Mouse (Mus musculus): ENCODE data around the gene Cd63.

DNA sequence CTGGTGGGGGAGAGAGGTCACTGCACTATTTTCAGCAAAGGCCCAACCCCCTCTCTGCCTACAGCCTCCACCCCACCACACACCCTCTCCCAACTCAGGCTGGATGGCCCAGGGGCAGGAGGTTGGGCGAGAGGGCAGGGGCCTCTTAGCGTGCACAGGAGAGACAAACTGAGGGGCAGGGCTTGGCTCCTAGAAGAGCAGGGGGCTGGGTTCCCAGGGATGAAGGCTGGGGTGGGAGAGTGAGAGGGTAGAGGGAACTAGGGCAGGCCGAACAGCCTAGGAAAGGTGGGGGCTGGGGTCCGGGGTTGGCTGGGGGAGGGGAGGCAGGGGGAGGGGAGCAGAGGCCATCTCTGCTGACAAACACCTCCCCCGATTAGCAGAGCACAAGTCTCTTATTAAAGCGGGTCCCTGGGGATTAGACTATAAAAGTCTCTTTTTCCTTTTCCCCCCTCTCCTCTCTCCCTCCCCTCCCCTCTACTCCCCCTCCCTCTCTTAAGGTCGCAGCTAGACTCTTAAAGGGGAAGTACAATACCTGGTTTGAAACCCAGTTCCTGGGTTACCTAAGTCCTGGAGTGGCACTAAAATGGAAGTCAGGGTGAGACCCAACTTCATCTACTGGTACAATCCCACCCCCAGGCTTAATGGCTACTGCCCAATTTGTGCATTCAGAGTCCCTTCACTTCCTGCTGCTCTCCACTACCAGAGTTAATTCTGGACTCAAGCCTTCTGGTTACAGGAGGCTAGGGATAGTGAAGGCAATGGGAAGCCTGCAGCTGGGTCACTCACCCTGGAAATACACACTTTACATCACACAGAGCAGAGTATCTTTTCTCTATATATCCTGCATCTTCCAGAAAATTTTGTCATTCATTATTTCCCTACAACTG, 11.6 kb upstream of the Cd63 start:
- no peak for TF ChIP-seq USF1 (IDR thresholded peaks at IDR 0.05; ENCODE audit: low read depth)
- no peak for TF ChIP-seq MYOG (IDR thresholded peaks at IDR 0.05; ENCODE audit: control insufficient read depth in 1 of 3, insufficient read depth in 1 of 3, insufficient read length in 2 of 3, low read depth in 2 of 3)
- TF ChIP-seq POLR2A (IDR thresholded peaks at IDR 0.05; ENCODE audit: insufficient read length, low read depth): no peak
- no peak for TF ChIP-seq POLR2AphosphoS2 (IDR thresholded peaks at IDR 0.05; ENCODE audit: insufficient read length, low read depth)
- no peak for TF ChIP-seq TCF3 (IDR thresholded peaks at IDR 0.05; ENCODE audit: insufficient read length, low read depth)
- TF ChIP-seq TCF12 (IDR thresholded peaks at IDR 0.05; ENCODE audit: insufficient read depth, poor library complexity, severe bottlenecking): no peak
- TF ChIP-seq MYOD1 (IDR thresholded peaks at IDR 0.05; ENCODE audit: control insufficient read depth in 1 of 3, insufficient read length in 2 of 3, low read depth in 2 of 3): no peak
- no peak for TF ChIP-seq MAX (IDR thresholded peaks at IDR 0.05; ENCODE audit: low read depth)
- TF ChIP-seq E2F4 (IDR thresholded peaks at IDR 0.05; ENCODE audit: insufficient read depth): no peak
- no peak for TF ChIP-seq CEBPB (IDR thresholded peaks at IDR 0.05; ENCODE audit: insufficient read depth, poor library complexity, severe bottlenecking)
